Mouse (Mus musculus) adrenal gland, adult 2 months (tissue): ENCODE data around the gene Porcn. TPM values are rescaled to one million over a fixed set of nuclear protein-coding genes. Genes with fewer than 3 reads are reported as not detected.

Experiments used
- polyA plus RNA-seq: library from polyadenylated mRNA; depleted of rRNA; stranded (reverse); fragments of >200 nt; gene quantifications from 2 replicates; pipeline ENCODE4 v1.2.3, GENCODE M21; 2012; rRNA removed
- total RNA-seq, 2 experiments: library from RNA; stranded (reverse); gene quantifications; 2 replicates each; pipeline ENCODE4 v1.2.3; 2021

Porcn gene
- total and polyA plus RNA-seq, 3 experiments: 7.1 to 38.0 (median 8.7) TPM

Other genes starting within 250 kb of the Porcn start
- under 1 TPM in 1 of 2 experiments, not detected in 1; 0.48 TPM for gene Gata1, start 228.5 kb downstream of the Porcn start, total RNA-seq
- gene Gata1, start 228.5 kb downstream of the Porcn start, polyA plus RNA-seq: 0.12 and 1.7 TPM in 2 replicates
- not detected for gene Glod5, start 188.0 kb downstream of the Porcn start, total RNA-seq
- gene Glod5, start 188.0 kb downstream of the Porcn start, polyA plus RNA-seq: not detected in 2 replicates
- 10 to 100 TPM in 1 of 2 experiments, 1 to 10 TPM in 1; 9.1 to 11.2 TPM for gene Suv39h1, start 131.8 kb downstream of the Porcn start, total RNA-seq
- 4.9 and 5.5 TPM in 2 replicates for gene Suv39h1, start 131.8 kb downstream of the Porcn start, polyA plus RNA-seq
- 1 to 10 TPM; 2.4 to 3.2 TPM for gene Was, start 116.0 kb downstream of the Porcn start, total RNA-seq
- 2.1 and 2.5 TPM in 2 replicates for gene Was, start 116.0 kb downstream of the Porcn start, polyA plus RNA-seq
- gene Wdr13, start 73.6 kb downstream of the Porcn start, total RNA-seq: 10 to 100 TPM; 52.4 to 57.7 TPM
- 213 and 220 TPM in 2 replicates for gene Wdr13, start 73.6 kb downstream of the Porcn start, polyA plus RNA-seq
- gene Rbm3, start 60.6 kb downstream of the Porcn start, total RNA-seq: 100 to 1,000 TPM in 1 of 2 experiments, 10 to 100 TPM in 1; 54.5 to 106 TPM
- gene Rbm3, start 60.6 kb downstream of the Porcn start, polyA plus RNA-seq: 28.5 and 30.7 TPM in 2 replicates
- 1 to 10 TPM; 8.8 to 9.6 TPM for gene Tbc1d25, start 30.3 kb downstream of the Porcn start, total RNA-seq
- 11.1 and 12.9 TPM in 2 replicates for gene Tbc1d25, start 30.3 kb downstream of the Porcn start, polyA plus RNA-seq
- gene Ebp, start 13.0 kb downstream of the Porcn start, total RNA-seq: 100 to 1,000 TPM in 1 of 2 experiments, 10 to 100 TPM in 1; 55.1 to 112 TPM
- gene Ebp, start 13.0 kb downstream of the Porcn start, polyA plus RNA-seq: 170 and 218 TPM in 2 replicates
- 10 to 100 TPM; 21.7 to 23.5 TPM for gene Ftsj1, start 45.9 kb upstream of the Porcn start, total RNA-seq
- 26.1 and 37.8 TPM in 2 replicates for gene Ftsj1, start 45.9 kb upstream of the Porcn start, polyA plus RNA-seq
- gene Slc38a5, start 64.6 kb upstream of the Porcn start, total RNA-seq: under 1 TPM in 1 of 2 experiments, not detected in 1; 0.32 TPM
- gene Slc38a5, start 64.6 kb upstream of the Porcn start, polyA plus RNA-seq: 0.11 TPM in 1 of 2 replicates, not detected in the other
- not detected for gene Ssxb10, start 120.9 kb upstream of the Porcn start, total RNA-seq
- gene Ssxb10, start 120.9 kb upstream of the Porcn start, polyA plus RNA-seq: not detected in 2 replicates
- gene Ssxb9, start 160.5 kb upstream of the Porcn start, total RNA-seq: not detected
- gene Ssxb9, start 160.5 kb upstream of the Porcn start, polyA plus RNA-seq: not detected in 2 replicates
- gene Ssxb1, start 206.8 kb upstream of the Porcn start, total RNA-seq: not detected
- gene Ssxb1, start 206.8 kb upstream of the Porcn start, polyA plus RNA-seq: not detected in 2 replicates